Mouse (Mus musculus) layer of hippocampus, adult 8-10 months (tissue): ENCODE measurements around the gene Nr2e1. TPM values are rescaled to one million over a fixed set of nuclear protein-coding genes. Genes with fewer than 3 reads are reported as not detected.

ENCODE experiments used
- DNase-seq, 2 experiments: peaks; one replicate each; pipeline ENCODE4 v3.0.0; 2022; ENCODE audit warnings: low spot score in 2 of 2
- total RNA-seq, 4 experiments: library from RNA; stranded (reverse); gene quantifications; 2 replicates each; pipeline ENCODE4 v1.2.4; 2022

The Nr2e1 gene
- 10 to 100 TPM; 14.7 to 17.3 (median 16.0) TPM for total RNA-seq

DNA sequence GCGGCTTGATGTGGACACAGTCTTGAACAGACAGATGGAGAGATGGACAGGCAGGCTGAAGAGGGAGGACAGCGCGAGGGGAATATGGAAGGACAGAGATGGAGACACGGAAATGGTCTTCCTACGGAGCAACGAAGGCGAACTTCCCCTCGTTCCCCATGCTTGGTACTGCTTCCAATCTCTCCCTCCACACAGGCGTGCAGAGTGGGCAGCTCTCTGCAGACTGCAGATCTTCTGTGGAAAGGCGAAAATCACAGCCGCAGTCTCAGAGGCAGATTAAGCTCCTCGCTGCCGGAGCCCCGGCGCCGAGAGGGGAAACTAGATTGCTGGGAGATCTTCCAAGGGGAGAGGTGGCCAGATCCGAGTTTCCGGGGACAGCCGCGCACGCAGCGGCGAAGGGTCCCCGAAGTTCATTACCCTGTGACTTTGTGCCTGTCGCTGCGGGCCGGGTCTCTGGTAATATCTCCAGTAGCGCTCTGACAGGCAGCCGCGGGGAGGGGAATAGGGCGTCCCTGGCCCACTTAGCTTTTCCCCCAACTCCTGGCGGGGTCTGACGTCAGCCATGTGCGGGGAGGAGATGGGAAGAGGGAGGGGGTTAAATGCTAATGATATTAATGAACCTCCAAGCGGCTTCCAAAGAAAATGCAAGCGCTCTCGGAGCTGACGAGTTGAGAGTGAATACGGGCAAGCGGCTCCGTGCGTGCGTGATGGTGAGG, at the start of gene Nr2e1, which contains the start of gene Ostm1:
Nr2e1 (minus strand) TSS at position 476 of the 716 bp plus-strand sequence.
Ostm1 (plus strand) TSS at position 666 of the 716 bp plus-strand sequence.
- peak; percentile 55 to 67 for DNase-seq

DNA sequence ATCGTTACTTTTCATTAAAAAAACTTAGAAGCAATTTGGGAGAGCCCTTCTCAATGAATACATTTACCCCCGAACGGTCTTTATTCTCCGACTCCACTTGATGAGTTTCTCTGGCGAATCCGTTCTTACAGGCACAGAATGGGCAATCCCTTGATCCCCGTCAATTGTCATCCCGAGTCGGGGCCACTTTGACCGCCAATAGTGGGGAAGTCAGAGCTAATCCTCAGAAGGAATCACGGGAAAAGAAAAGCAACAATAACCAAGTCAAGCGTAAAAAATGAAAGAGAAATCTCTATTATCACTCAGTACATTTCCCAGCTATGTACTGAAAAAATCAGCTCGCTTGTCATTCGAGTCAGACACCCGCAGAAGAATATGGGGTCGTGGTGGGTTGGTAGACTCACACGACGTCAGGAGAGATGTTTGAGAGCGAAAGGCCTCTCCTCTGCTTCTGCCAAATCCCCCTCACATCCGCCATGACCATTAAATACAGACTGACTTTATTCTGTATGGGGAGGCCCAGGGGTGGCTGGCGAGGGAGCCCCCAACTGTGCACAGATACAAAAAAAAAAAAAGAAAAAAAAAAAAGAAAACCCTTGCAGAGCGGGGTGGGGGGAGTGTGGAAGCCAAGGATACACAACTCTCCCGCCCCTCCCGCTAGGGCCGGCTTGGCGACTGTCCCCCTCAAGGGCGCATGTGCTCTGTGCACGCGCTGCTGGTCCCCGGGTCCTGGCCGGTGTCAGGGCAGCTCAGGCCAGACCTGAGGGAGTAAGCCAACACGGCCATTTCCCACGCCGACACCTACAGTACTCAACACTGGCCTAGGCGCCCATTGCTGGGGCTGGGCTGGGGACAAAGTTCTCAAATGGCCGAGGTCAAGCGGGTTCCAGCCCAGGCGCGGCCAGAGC, 49.3 kb upstream of the Nr2e1 start:
- no peak for DNase-seq

DNA sequence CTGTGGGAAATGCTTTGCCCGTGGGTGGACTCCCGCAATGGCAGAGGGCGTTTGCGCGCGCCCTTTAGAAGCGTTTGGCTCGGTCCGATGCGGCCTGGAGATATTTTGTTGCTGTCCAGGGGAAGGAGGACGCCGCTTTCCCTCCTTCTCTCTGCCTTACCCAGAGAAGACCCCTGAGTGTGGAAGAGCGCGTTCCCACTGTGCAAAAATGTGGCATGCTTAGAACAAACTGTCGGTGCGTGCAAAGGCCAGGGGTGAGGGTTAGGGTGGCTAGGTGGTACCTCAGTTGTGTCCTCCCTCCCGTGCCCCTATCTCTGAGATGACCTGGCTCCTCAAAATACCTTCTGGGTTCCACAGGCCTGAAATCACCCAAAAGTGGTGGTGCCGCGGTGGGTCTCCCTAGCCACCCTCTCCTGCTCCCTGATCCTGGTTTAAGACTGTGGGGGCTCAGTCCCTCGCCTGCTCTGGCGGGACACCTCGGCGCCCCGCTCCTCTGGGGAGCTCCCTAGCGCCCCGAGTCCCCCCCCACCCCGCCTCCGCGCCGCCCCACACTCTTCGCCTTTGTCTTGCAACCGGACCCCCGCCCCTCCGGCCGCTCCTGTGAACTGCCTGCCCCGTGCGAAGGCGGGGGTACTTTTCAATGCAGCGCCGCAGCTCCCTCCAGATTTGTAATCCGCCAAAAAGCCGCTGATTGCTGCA, 48.5 kb upstream of the Nr2e1 start:
- no peak for DNase-seq

DNA sequence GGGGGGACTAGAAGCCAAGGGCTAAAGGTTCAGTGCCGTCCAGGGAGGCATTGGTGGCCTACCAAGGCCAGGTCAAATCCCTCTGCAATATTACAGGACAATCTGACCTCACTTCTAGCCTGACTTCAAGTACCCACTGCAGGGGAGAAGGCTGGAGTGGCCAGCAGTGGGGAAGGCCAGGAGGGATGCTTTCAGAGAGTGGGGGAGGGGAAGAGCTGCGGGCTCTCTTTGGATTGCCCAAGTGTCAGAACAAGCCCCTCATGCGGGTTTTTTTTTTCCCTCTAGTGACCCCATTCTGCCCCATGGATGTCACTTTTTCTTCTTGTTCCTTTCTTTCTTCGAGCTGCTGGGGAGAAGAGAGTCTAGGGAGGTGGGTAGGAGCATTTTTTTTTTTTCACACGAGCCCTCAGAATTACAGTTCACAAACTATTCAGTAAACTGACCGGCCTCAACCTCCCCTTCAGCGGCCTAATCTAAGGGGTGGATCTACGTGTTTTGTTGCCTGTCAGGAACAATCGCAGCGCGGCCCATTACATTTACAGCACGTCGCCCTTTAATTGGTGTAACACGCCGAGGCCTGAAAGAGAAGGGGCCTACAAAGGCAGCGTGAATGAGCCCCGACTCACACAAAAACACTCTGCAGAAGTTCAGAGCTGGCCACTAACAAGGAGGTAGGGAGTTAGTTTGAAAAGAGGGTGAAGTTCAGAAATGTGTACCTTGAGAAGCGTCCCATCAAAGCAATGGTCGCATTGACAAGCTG, 47.3 kb upstream of the Nr2e1 start:
- no peak for DNase-seq

DNA sequence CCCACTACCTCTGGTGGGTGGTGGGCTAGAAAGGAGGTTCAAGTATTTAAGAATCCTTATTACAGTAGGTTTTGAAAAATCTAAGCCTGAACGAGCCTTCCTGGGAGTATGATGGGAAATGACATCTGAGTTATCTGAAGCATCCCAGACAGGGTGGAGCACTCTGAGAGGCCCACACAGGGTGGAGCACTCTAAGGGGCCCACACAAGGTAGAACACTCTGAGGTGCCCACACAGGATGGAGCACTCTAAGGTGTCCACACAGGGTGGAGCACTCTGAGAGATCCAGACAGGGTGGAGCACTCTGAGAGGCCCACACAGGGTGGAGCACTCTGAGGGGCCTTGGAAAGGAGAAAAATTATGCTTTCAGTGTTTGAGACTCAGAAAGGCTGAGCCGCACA, 42.5 kb upstream of the Nr2e1 start:
- DNase-seq: no peak

DNA sequence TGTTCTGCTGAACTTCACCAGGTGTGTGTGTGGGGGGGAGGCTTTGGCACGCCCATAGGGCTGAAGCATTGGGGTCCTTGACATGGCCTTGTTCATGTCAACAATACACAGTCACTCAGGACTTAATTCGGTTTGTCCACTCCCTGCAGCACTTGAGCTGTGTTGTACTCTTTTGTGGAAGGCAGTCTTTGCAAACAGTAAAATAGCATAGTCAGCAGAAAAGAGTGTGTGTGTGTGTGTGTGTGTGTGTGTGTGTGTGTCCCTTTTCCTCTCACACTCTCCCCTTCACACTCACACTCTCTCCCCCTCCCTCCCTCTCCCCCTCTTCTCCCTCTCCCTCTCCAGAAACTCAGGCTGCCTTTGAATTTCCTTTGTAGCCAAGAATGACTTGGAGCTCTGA, 34.9 kb upstream of the Nr2e1 start:
- DNase-seq: no peak

DNA sequence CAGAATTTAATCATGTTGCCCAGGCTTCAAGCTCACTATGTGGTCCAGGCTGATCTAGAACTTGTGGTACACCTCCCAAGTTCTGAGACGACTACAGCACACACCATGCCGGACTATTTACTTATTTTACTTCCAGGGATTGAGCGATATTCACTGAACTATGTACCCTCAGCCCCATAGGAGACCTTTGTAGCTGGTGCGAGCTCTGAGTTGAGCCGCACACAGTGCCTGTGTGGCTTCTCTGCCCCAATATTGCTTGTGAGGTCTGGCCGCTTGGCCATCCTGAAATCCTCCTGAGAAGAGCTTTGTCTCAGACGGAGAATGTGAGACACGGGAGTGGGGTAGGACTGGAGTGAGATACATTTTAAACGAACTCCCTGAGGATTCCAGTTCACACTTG, 31.3 kb upstream of the Nr2e1 start:
- DNase-seq: no peak

DNA sequence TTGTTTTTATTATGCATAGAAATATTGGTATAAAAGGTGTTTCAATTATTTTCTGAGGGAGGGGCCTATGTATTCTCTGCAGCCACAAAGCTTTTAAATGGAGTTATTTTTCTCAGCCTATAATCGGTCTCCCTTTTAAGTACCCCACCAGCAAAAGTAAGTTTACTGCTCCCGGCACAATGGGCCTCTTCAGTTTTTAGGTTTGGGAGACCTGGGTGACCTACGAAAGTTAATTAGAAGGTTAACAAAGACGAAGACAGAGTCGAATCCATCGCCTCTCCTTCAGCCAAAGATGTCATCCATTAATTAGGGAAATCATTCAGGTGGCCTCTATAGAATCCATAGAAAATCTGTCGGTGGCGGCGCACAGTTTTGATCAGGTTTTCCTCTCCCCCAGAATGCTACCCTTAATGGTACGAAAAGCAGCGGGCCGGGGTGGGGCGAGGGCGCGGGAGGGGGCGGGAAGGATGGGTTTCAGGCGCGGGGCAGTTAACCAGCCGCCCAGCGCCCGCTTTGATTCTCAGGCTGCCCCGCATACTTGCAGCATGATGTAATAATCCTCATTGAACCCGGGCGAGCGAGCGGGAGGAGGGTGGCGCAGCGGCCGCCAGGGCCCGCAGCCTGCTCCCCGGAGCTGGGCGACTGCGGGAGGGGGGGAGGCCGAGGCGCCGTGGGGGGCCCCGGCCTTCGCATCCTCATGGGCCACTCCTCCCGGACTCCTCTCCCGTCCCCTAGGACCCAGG, 30.4 kb upstream of the Nr2e1 start:
- DNase-seq: no peak

DNA sequence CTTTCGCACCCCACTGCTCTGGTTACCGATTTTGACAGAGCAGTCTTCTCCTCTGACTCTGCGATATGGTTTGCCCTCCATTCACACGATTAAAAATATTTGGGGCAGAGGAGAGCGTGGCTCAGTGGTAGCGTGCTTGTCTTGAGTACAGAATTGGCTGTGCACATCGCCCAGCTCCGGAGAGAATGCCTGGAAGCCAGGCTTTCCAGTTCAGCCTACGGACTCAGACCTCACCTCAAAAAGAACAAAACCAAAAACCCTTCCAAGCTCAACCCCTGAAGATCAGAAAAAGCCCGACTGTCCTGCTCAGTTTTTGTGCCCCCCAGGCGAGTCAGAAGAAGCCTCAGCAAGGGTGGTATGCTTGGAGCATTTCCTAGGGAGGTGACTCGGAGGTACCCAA, 29.6 kb upstream of the Nr2e1 start:
- DNase-seq: no peak

DNA sequence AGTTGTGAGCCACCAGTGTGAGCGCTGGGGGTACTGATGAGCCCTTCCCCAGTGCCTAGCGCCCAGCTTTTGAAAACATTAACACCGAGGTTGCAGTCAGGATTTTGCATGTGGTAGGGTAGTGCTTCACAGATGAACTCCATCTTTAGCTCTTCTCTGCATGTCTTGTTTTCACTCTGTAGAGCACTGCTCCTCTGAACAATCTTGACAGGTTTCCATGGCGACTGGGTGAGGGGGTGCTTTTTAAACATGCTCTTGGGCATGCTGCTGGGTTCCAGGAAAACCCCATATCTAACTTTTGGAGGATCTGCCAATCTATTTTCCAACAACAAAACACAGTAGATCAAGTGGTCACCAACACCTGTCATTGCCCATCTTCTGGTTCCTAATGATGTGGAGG, 23.3 kb upstream of the Nr2e1 start:
- no peak for DNase-seq

DNA sequence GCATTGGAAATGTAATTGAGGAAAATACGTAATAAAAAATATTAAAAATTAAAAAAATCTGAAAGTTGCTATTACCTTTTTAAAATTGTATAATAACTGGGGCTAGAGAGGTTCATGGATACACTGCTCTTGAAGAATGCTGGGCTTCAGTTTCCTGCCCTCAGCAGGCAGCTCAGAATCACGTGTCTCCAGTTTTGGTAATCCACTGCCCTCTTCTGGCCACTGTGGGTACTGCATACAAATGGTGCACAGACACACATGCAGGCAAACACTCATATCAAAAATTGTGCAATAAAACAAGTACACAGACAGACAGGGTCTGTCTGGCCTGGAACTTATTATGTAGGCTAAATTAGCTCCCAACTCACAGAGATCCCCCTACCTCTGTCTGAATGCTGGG, 21.4 kb upstream of the Nr2e1 start:
- DNase-seq: no peak

DNA sequence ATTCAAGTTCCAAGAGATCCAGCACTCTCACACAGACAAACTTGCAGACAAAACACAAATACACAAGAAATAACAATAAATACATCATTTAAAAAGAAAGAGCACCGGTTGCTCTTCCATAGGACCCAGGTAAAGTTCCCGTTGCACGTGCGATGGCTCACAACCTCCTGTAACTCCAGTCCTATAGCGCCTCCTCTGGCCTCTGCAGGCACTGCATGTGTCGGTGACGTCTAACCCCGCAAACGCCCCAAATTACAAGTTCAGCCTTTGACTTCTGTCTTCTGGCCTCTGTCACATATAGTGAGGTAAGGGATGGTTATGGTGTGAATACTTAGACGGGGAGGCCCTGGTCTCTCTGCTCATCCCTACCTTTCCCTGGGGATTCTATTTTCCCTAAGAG, 18.1 kb upstream of the Nr2e1 start:
- no peak for DNase-seq

DNA sequence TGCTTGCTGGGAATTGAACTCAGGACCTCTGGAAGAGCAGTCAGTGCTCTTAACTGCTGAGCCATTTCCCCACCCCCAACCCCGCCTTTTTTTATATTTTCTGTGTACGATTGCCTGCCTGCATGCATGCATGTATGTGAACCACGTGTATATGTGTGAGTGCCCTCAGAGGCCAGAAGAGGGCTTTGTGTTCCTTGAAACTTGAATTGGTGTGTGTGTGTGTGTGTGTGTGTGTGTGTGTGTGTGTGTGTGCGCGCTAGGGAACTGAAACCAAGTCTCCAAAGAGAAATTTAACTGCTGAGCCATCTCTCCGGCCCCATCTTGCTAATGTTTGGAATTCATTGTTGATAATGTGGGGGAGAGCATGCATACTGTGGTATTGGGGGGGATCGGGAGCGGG, 15.2 kb upstream of the Nr2e1 start:
- DNase-seq: no peak

DNA sequence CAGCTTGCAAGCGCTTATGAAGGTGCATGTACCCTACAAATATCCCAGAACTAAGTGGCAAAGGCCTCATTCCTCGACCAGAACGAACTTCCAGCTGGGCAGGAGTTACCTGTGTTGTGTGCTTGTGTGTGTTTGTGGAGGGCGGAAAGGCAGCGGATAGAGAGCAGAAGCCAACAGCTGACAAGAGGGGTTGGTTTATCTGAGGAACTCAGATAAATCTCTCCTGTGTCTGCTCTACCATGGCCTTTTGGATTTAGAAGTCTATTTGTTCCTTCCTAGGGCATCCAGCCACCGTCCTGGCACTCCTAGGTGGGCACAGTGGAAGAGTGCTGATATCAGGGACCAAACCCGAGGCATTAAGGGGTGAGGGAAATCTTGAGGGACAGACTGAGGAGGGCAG, 9.8 kb upstream of the Nr2e1 start:
- no peak for DNase-seq

DNA sequence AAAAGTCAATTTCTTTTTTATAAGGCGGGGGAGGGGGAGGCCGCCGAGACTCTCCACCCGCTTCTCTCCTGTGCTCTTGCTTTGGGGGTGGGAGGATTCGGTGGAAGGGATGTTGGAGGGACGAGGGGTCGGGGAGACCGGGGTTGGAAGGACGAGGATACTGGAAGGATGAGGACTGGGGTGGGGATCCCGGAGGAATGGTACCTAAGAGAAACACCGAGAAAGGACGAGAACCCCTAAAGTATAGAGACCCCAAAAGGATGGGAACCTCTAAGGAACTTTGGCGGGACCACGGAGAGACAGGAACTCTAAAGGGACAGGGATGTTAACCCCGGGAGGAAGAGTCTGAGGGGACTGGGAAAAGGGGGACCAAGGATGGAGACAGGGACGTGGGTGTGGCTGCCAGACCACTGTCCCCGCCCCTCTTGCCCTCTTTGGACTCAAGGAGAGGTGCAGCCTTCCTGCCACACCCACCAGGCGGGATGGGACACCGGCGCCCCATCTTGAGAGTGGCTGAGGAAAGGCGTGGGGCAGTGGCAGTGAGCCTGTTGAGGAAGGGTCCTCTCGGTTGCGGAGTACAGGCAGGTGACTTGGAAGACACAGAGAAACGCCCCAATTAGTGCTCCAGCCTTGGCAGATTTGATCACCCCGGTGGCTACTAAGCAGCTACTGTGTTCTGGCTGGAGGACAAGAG, 8.7 kb upstream of the Nr2e1 start:
- DNase-seq: no peak

DNA sequence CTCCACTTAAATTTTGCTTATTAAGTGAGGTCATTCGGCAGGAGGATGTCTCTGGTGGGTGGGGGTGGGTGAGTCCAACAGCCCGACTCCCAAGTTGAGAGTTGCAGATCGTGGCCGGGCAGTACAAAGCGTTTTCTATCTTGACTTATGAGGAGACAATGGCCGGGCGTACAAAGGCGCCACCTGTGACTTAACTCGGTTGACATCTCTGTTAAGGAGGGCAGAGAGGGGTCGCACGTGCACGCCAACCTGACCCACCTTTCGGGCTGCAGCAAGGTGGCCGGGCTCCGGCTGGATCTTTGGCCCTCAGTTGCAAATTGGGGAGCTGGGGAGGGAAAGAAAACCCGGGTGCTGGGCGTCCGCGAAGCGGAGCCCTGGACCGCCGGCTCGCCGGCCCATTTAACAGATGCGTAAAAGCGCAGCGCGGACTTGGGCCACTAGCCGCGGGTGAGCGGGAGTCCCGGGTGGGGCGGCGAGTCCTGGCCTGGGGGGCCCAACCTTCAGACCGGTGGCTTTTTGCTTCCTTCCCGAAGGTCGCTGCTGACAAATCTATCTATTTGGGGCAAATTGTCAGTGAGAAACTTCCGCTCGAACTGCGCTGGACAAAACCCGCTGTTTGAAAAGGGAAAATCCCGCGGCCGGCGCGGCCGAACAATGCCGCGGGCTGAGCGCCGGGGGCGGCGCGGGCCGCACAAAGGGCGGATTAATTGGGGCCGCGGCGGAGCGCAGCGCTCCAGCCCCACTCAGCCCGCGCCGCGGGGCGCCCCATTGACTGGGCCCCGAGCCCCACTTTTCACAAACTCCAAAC, 8.0 kb upstream of the Nr2e1 start:
- DNase-seq: no peak

DNA sequence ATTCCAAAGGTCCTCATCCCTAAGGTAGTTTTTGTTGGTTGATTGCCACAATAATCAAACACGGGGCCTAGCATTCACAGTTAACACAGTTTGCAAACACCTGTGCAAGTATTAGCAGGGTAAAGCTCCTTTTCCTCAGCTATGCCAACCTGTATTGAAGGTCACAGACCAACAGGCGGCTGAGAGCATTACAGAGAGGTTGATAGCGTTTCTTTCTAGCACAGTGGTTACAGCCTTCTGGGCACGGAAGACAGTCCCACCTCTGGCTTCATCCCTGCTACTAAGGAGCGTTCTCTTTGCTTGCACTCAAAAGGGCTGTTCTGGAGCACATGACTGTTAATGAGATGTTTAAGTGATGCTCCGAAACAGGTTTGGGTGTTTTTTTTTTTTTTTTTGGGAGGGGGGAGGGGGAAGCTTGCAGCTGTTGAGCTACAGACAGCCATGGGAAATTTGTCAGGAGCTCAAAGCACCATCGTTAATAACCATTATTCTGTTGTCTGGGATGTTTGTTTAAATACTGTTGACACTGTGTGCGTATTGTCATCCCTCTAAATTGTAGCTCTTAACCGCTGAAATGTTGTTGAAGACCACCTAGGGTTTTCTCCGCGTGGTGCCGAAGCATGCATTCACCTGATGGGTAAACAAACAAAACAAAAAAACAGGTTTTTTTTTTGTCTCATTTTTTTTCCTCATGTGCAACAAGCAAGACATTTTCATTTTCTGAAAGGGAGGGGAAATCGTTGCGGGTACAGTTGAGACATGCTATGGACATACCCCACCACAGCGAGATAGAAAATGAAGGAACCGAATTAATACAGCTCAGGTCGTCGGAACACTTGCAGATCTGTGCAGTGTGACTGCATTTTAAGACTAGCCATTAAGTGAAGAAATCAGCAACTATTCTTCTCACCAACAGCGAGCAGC, 7.1 kb upstream of the Nr2e1 start:
- DNase-seq: no peak

DNA sequence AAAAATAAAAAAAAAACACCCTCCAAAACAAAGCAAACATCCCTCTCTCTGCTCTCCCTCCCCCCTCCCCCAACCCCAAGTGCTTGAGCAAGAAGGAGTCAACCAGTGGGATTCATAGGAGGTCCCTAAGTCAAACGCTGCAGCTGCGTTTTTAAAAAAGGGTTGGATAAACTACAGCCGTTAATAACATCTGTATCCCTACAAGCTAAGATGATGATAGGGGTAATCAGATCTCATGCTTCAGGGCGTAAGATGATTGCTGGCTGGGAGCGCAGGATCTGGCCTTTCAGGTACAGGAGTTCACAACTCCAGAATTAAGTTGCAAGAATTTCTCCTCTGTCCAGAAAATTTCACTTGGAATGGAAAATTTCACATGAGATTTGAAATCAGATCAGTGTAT, 6.1 kb upstream of the Nr2e1 start:
- no peak for DNase-seq
